9 mouse cellular contexts compared by ENCODE assay signal in genomic region chr1:167242191-167242681, GRCm38 (mm10). TPM values are rescaled to one million over a fixed set of nuclear protein-coding genes. Genes with fewer than 3 reads are reported as not detected.
A peak's percentile ranks its signal among the peaks of the same experiment; 100 is the strongest.
DNase-seq lines count a peak whose midpoint lies in the region; ATAC-seq and TF ChIP-seq lines count a peak whose summit lies in the region.
"Had no signal": no experiment of that assay in that cellular context is flagged by ENCODE, and none has a peak within 500 bp of the region (broad histone marks: within the 10 kb centered on the region; RNA-seq: fewer than 3 reads in every experiment).

No protein-coding gene starts in this region.

- intact Hi-C loops in left cerebral cortex, postnatal 25 days (cut with DNase I), result loop anchor here (5.0 kb wide), 1 partner anchor 45 kb away; the partner anchor contains the start of gene Uck2

- WGBS in hindbrain, embryonic 11.5 days, result 50% methylated on average over 7 of the region's 7 CpGs
- 29% methylated on average over 7 of the region's 7 CpGs for WGBS in hindbrain, postnatal 0 days
- 56% methylated on average over 7 of the region's 7 CpGs for WGBS in hindbrain, embryonic 12.5 days
- 48% methylated on average over 7 of the region's 7 CpGs for WGBS in heart, embryonic 11.5 days (ENCODE audit: insufficient replicate concordance)

- no peak overlapping the region for H3K9ac ChIP-seq in hindbrain, embryonic 11.5 days (ENCODE audit: low read depth, low read length)
- H3K9ac ChIP-seq in hindbrain, postnatal 0 days (replicated peaks; ENCODE audit: low read length), result no peak overlapping the region
- no peak overlapping the region for H3K9ac ChIP-seq in hindbrain, embryonic 12.5 days
- H3K9ac ChIP-seq in heart, embryonic 11.5 days (ENCODE audit: low read depth, low read length), result no peak overlapping the region
- H3K9ac ChIP-seq: liver, embryonic 14.5 days had no signal

- no peaks in the 10 kb centered on the region for H3K36me3 ChIP-seq in hindbrain, embryonic 11.5 days (ENCODE audit: control insufficient read depth, insufficient read depth, low read length)
- H3K36me3 ChIP-seq in hindbrain, postnatal 0 days (ENCODE audit: insufficient read depth, low read length), result no peaks in the 10 kb centered on the region
- H3K36me3 ChIP-seq in hindbrain, embryonic 12.5 days, result no peaks in the 10 kb centered on the region
- no peaks in the 10 kb centered on the region for H3K36me3 ChIP-seq in heart, embryonic 11.5 days (ENCODE audit: control insufficient read depth, insufficient read depth, low read length)

- H3K4me2 ChIP-seq in hindbrain, embryonic 11.5 days (replicated peaks; ENCODE audit: low read depth, low read length), result no peak overlapping the region
- no peak overlapping the region for H3K4me2 ChIP-seq in hindbrain, postnatal 0 days (ENCODE audit: low read depth, low read length)
- no peak overlapping the region for H3K4me2 ChIP-seq in hindbrain, embryonic 12.5 days (replicated peaks)
- H3K4me2 ChIP-seq in heart, embryonic 11.5 days, result no peak overlapping the region

- no peak overlapping the region for H3K27ac ChIP-seq in hindbrain, embryonic 11.5 days (ENCODE audit: low read depth, low read length)
- no peak overlapping the region for H3K27ac ChIP-seq in hindbrain, postnatal 0 days
- peak overlapping the region; percentile 48 for H3K27ac ChIP-seq in hindbrain, embryonic 12.5 days
- no peak overlapping the region for H3K27ac ChIP-seq in heart, embryonic 11.5 days (ENCODE audit: low read depth, low read length)
- H3K27ac ChIP-seq: liver, embryonic 14.5 days had no signal

- DNase-seq in hindbrain, embryonic 11.5 days (ENCODE audit: low spot score), result no peak
- no peak for DNase-seq in hindbrain, postnatal 0 days (ENCODE audit: low spot score)
- DNase-seq in skeletal muscle tissue, adult 2 months (ENCODE audit: low read depth, low spot score), result peak; percentile 22
- DNase-seq in left cerebral cortex, postnatal 25 days (ENCODE audit: low spot score in 2 of 2), result no peak
- DNase-seq in spleen, adult 18-20 months, result no peak

- no peak for TF ChIP-seq CTCF in hindbrain, postnatal 0 days (IDR thresholded peaks at IDR 0.05; ENCODE audit: low read depth)

- ATAC-seq in hindbrain, embryonic 11.5 days (ENCODE audit: low FRiP score), result 0 out of 2 replicates have a peak, but pooled peaks have one; percentile 9
- ATAC-seq in hindbrain, postnatal 0 days, result no peak
- ATAC-seq in activated CD4-positive, CD25-positive, alpha-beta regulatory T cell, adult 4 months, result peak; percentile 85
- ATAC-seq in hindbrain, embryonic 12.5 days (ENCODE audit: low FRiP score), result no peak
- no peak for ATAC-seq in heart, embryonic 11.5 days (replicated peaks; ENCODE audit: insufficient number of reproducible peaks, low FRiP score, low TSS enrichment)

- H3K27me3 ChIP-seq in hindbrain, embryonic 11.5 days (ENCODE audit: control insufficient read depth, insufficient read depth, low read length), result no peaks in the 10 kb centered on the region
- no peaks in the 10 kb centered on the region for H3K27me3 ChIP-seq in hindbrain, postnatal 0 days (ENCODE audit: insufficient read depth, low read length)
- no peaks in the 10 kb centered on the region for H3K27me3 ChIP-seq in hindbrain, embryonic 12.5 days
- H3K27me3 ChIP-seq in heart, embryonic 11.5 days (ENCODE audit: control insufficient read depth, insufficient read depth, low read length), result no peaks in the 10 kb centered on the region

- H3K9me3 ChIP-seq in hindbrain, embryonic 11.5 days (ENCODE audit: control insufficient read depth, low read length), result no peaks in the 10 kb centered on the region
- H3K9me3 ChIP-seq in hindbrain, postnatal 0 days (ENCODE audit: low read length), result no peaks in the 10 kb centered on the region
- no peaks in the 10 kb centered on the region for H3K9me3 ChIP-seq in hindbrain, embryonic 12.5 days (replicated peaks)
- H3K9me3 ChIP-seq in heart, embryonic 11.5 days (replicated peaks; ENCODE audit: control insufficient read depth, low read length), result no peaks in the 10 kb centered on the region

- H3K4me1 ChIP-seq in hindbrain, embryonic 11.5 days (replicated peaks; ENCODE audit: control insufficient read depth, insufficient read depth, low read length), result peaks cover 14% of the 10 kb centered on the region
- H3K4me1 ChIP-seq in hindbrain, postnatal 0 days (ENCODE audit: insufficient read depth, low read length), result peaks cover 15% of the 10 kb centered on the region; the same call in 1 of the 2 replicates
- H3K4me1 ChIP-seq in hindbrain, embryonic 12.5 days, result peaks cover 69% of the 10 kb centered on the region
- H3K4me1 ChIP-seq in heart, embryonic 11.5 days (ENCODE audit: control insufficient read depth, insufficient read depth, low read length), result peaks cover 56% of the 10 kb centered on the region

- no peak overlapping the region for H3K4me3 ChIP-seq in hindbrain, embryonic 11.5 days (ENCODE audit: low read depth, low read length)
- no peak overlapping the region for H3K4me3 ChIP-seq in hindbrain, postnatal 0 days (ENCODE audit: low read length)
- H3K4me3 ChIP-seq in hindbrain, embryonic 12.5 days, result no peak overlapping the region
- no peak overlapping the region for H3K4me3 ChIP-seq in heart, embryonic 11.5 days (ENCODE audit: low read depth, low read length)

RNA-seq across cellular contexts. Expression of gene Uck2, which starts 42.9 kb away (rescaled TPM):
- 106 and 116 TPM in 2 replicates for polyA plus RNA-seq in hindbrain, embryonic 11.5 days (2014; fragmentation: Nextera tagmentation; extraction: Ambion mirVana)
- total RNA-seq in hindbrain, postnatal 0 days (2014; rRNA removed), result 71.8 and 91.3 TPM in 2 replicates
- 40.1 and 44.7 TPM in 2 replicates for polyA plus RNA-seq in hindbrain, postnatal 0 days (2015; fragmentation: Nextera tagmentation; extraction: Ambion mirVana)
- 10 to 100 TPM; 18.6 to 31.8 TPM for polyA plus RNA-seq in activated CD4-positive, CD25-positive, alpha-beta regulatory T cell, adult 4 months (2017; shearing (Covaris generic))
- polyA plus RNA-seq in hindbrain, embryonic 12.5 days (2016; fragmentation: Nextera tagmentation; extraction: Ambion mirVana), result 98.6 and 112 TPM in 2 replicates
- 10 to 100 TPM; 44.6 to 46.9 TPM for total RNA-seq in left cerebral cortex, postnatal 25 days (2021)
- polyA plus RNA-seq in heart, embryonic 11.5 days (2014; fragmentation: Nextera tagmentation; extraction: Ambion mirVana), result 66.6 and 71.2 TPM in 2 replicates

Comparison
In these comparisons a context has a peak if more than half of its experiments do, and no peak if none do; other contexts are left out.
1. ATAC-seq: peak in hindbrain, embryonic 11.5 days (single experiment) and activated CD4-positive, CD25-positive, alpha-beta regulatory T cell, adult 4 months (single experiment); none in hindbrain, postnatal 0 days (single experiment), hindbrain, embryonic 12.5 days (single experiment) and heart, embryonic 11.5 days (single experiment).